Mouse (Mus musculus) bone marrow, adult 2 months (tissue): Measurements from ENCODE around the gene Ctnnbip1.

Experiments
- CTCF ChIP-seq: fragments of 200-500 bp; IDR thresholded peaks from 2 replicates; pipeline ENCODE4 v1.5.1; 2011; ENCODE audit warnings: low read length, control low read depth; ENCODE audit not compliant: control insufficient read depth, insufficient read depth
- POLR2A ChIP-seq: fragments of 200-500 bp; IDR thresholded peaks from 2 replicates; pipeline ENCODE4 v1.6.1; 2011; ENCODE audit warnings: low read depth, mild to moderate bottlenecking, control low read depth, low read length, borderline replicate concordance; ENCODE audit not compliant: control insufficient read depth

DNA sequence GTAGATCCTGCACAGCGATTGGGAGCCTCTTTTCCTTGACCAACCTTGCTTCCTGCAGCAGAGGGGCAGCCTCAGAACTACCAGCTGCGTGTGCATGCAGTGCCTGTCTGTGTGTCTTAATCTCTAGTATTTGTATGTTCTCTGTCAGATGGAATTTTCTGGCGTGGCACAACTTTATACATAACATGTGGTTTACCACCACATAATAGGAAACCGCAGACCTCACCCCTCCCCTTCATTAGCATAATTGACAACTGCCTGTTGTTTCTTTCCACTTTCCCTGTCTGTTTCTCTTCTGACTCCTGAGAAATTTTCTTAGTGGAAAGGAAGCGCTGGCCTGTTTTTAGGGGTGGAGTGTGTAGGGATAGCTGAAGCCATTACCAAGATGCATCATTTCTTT is 23.9 kb downstream of the Ctnnbip1 start:
- no peak for TF ChIP-seq CTCF
- TF ChIP-seq POLR2A: no peak
